Mouse (Mus musculus) midbrain, postnatal 0 days (tissue): ENCODE results near the gene Fbxw5. TPM values are rescaled to one million over a fixed set of nuclear protein-coding genes. Genes with fewer than 3 reads are reported as not detected.

ENCODE experiments used
- ATAC-seq: fragments of 200-750 bp; cut with Nextera tagmentation; 2 replicates; pipeline ENCODE4 v1.8.0; 2017; ENCODE audit warnings: moderate number of reproducible peaks, mild to moderate bottlenecking, moderate TSS enrichment, moderate library complexity; ENCODE audit not compliant: low FRiP score
- DNase-seq: peaks from one replicate; pipeline ENCODE4 v3.0.0-alpha.2; 2015; ENCODE audit warnings: low spot score
- H3K27ac ChIP-seq: fragments of 300-500 bp; sonication (generic); 2 replicates; pipeline ENCODE4 v1.5.1; 2014; ENCODE audit warnings: low read depth, mild to moderate bottlenecking, low read length, mixed read lengths
- H3K27me3 ChIP-seq: fragments of 300-500 bp; sonication (generic); 2 replicates; pipeline ENCODE4 v1.6.1; 2014; ENCODE audit warnings: low read length, control low read depth, mixed read lengths; ENCODE audit not compliant: insufficient read depth
- H3K36me3 ChIP-seq: fragments of 300-500 bp; sonication (generic); 2 replicates; pipeline ENCODE4 v1.6.1; 2014; ENCODE audit warnings: low read length, control low read depth, mixed read lengths; ENCODE audit not compliant: insufficient read depth
- H3K4me1 ChIP-seq: fragments of 300-500 bp; sonication (generic); 2 replicates; pipeline ENCODE4 v1.6.1; 2014; ENCODE audit warnings: mild to moderate bottlenecking, control low read depth, antibody characterized with exemption, low read length, mixed read lengths; ENCODE audit not compliant: insufficient read depth
- H3K4me2 ChIP-seq: fragments of 300-500 bp; sonication (generic); 2 replicates; pipeline ENCODE4 v1.6.1; 2014; ENCODE audit warnings: low read depth, mild to moderate bottlenecking, low read length, mixed read lengths; ENCODE audit not compliant: poor library complexity, severe bottlenecking
- H3K4me3 ChIP-seq: fragments of 300-500 bp; sonication (generic); 2 replicates; pipeline ENCODE4 v1.5.1; 2014; ENCODE audit warnings: low read depth, mild to moderate bottlenecking, low read length, moderate library complexity
- H3K9ac ChIP-seq: fragments of 300-500 bp; sonication (generic); replicated peaks from 2 replicates; pipeline ENCODE4 v1.6.1; 2014; ENCODE audit warnings: mild to moderate bottlenecking, low read length, moderate library complexity, mixed read lengths; ENCODE audit not compliant: poor library complexity, severe bottlenecking
- H3K9me3 ChIP-seq: fragments of 300-500 bp; sonication (generic); 2 replicates; pipeline ENCODE4 v1.6.1; 2016; ENCODE audit warnings: low read length, control low read depth
- CTCF ChIP-seq: IDR thresholded peaks from 2 replicates; pipeline ENCODE4 v1.5.1; 2016; ENCODE audit warnings: antibody characterized with exemption, mild to moderate bottlenecking
- WGBS: fragments of 180-500 bp; shearing (Covaris S2); extraction: QIAGEN DNeasy Blood & Tissue Kit; methylation state at CpG from one replicate; pipeline ENCODE4 v1.1.7; 2014; 5-methylcytosine and 5-hydroxymethylcytosine counted together
- polyA plus RNA-seq: library from polyadenylated mRNA; unstranded; fragments of >200 nt; fragmentation: Nextera tagmentation; extraction: Ambion mirVana; gene quantifications from 2 replicates; pipeline ENCODE4 v1.2.1, GENCODE M21; 2015
- total RNA-seq: library from RNA; depleted of rRNA; stranded (reverse); fragments of >200 nt; gene quantifications from 2 replicates; pipeline ENCODE4 v1.2.3, GENCODE M21; 2014

The Fbxw5 gene
- total and polyA plus RNA-seq, 2 experiments from 2014 or later = 106 to 148 TPM

GRCm38 (mm10) chr2:25465816-25466635 is 34.5 kb upstream of the Fbxw5 start:
- Histone ChIP-seq H3K27me3 (no peaks in the 10 kb centered on the region), H3K4me2 (no peak overlapping the region), H3K36me3 (no peaks in the 10 kb centered on the region), H3K4me3 (no peak overlapping the region), H3K9ac (no peak overlapping the region), H3K4me1 (peaks cover 4% of the 10 kb centered on the region; the same call in 1 of the 2 replicates), H3K27ac (no peak overlapping the region), H3K9me3 (no peaks in the 10 kb centered on the region)
- 42% methylated on average over 10 of the region's 10 CpGs for WGBS
- no peak for TF ChIP-seq CTCF
- DNase-seq (peak; percentile 16), ATAC-seq (no peak; the same call in 1 of the 2 replicates)

GRCm38 (mm10) chr2:25467606-25468303 is 32.8 kb upstream of the Fbxw5 start:
- Histone ChIP-seq H3K9me3 (no peaks in the 10 kb centered on the region), H3K4me1 (no peaks in the 10 kb centered on the region), H3K4me3 (no peak overlapping the region), H3K9ac (no peak overlapping the region), H3K36me3 (no peaks in the 10 kb centered on the region), H3K27me3 (no peaks in the 10 kb centered on the region), H3K27ac (no peak overlapping the region), H3K4me2 (no peak overlapping the region)
- DNase-seq (no peak), ATAC-seq (no peak)
- 73% methylated on average over 14 of the region's 14 CpGs for WGBS
- no peak for TF ChIP-seq CTCF

GRCm38 (mm10) chr2:25468962-25469915 is 31.3 kb upstream of the Fbxw5 start:
- no peak for TF ChIP-seq CTCF
- H3K4me3 ChIP-seq = no peak overlapping the region
- H3K27ac ChIP-seq = no peak overlapping the region
- peak; percentile 53 for ATAC-seq
- no peak overlapping the region for H3K4me2 ChIP-seq
- no peaks in the 10 kb centered on the region for H3K36me3 ChIP-seq
- peak; percentile 81 for DNase-seq
- H3K4me1 ChIP-seq = no peaks in the 10 kb centered on the region
- no peak overlapping the region for H3K9ac ChIP-seq
- no peaks in the 10 kb centered on the region for H3K9me3 ChIP-seq
- WGBS = 72% methylated on average over 10 of the region's 10 CpGs
- H3K27me3 ChIP-seq = no peaks in the 10 kb centered on the region

- H3K4me3 ChIP-seq = no peak within 1 kb of the TSS
- H3K27ac ChIP-seq = no peak within 1 kb of the TSS
- H3K9me3 ChIP-seq = no peaks in the 10 kb centered on the region
- H3K4me1 ChIP-seq = no peaks in the 10 kb centered on the region
- 69% methylated on average over 6 of the region's 6 CpGs for WGBS
- H3K4me2 ChIP-seq = no peak within 1 kb of the TSS
- no peaks in the 10 kb centered on the region for H3K27me3 ChIP-seq
- H3K9ac ChIP-seq = no peak within 1 kb of the TSS
- H3K36me3 ChIP-seq = no peaks in the 10 kb centered on the region
- DNase-seq (no peak), ATAC-seq (no peak)
- no peak for TF ChIP-seq CTCF
Measured at GRCm38 (mm10) chr2:25469969-25470368, 30.6 kb upstream of the Fbxw5 start, which contains the start of gene Ptgds. TSS of gene Ptgds (minus strand) at chr2:25470046.

- Histone ChIP-seq H3K9ac (no peak overlapping the region), H3K36me3 (no peaks in the 10 kb centered on the region), H3K4me1 (no peaks in the 10 kb centered on the region), H3K4me3 (no peak overlapping the region), H3K27me3 (no peaks in the 10 kb centered on the region), H3K27ac (no peak overlapping the region), H3K4me2 (no peak overlapping the region), H3K9me3 (no peaks in the 10 kb centered on the region)
- TF ChIP-seq CTCF = no peak
- 68% methylated on average over 2 of the region's 2 CpGs for WGBS
- DNase-seq = no peak
- ATAC-seq = no peak
Measured at GRCm38 (mm10) chr2:25472550-25472949, 28.0 kb upstream of the Fbxw5 start.
